Mouse (Mus musculus) lung, embryonic 14.5 days (tissue): ENCODE measurements at regions not wholly inside any gene's neighbourhood (a gene's known extent, or its start where the extent isn't known, plus 50 kb on each side); places are given as distances from the start of the nearest gene placed in this dataset.
"Not testable (repeated sequence)": the region's sequence is repeated elsewhere in the genome, so short reads cannot be mapped to it uniquely, and the experiment has no call there.

ENCODE experiments used
- ATAC-seq: fragments of 200-750 bp; cut with Nextera tagmentation; 2 replicates; pipeline ENCODE4 v1.8.0; 2017; ENCODE audit warnings: mild to moderate bottlenecking, moderate TSS enrichment, moderate library complexity; ENCODE audit not compliant: insufficient read depth
- DNase-seq: peaks from one replicate; pipeline ENCODE4 v3.0.0-alpha.2; 2015
- H3K27ac ChIP-seq: fragments of 300-500 bp; sonication (generic); 2 replicates; pipeline ENCODE4 v1.5.1; 2014; ENCODE audit warnings: low read depth, mild to moderate bottlenecking, moderate library complexity
- H3K27me3 ChIP-seq: fragments of 300-500 bp; sonication (generic); 2 replicates; pipeline ENCODE4 v1.6.1; 2014; ENCODE audit warnings: low read length, control low read depth; ENCODE audit not compliant: insufficient read depth
- H3K36me3 ChIP-seq: fragments of 300-500 bp; sonication (generic); 2 replicates; pipeline ENCODE4 v1.6.1; 2014; ENCODE audit warnings: control low read depth; ENCODE audit not compliant: insufficient read depth
- H3K4me1 ChIP-seq: fragments of 300-500 bp; sonication (generic); 2 replicates; pipeline ENCODE4 v1.6.1; 2014; ENCODE audit warnings: antibody characterized with exemption, control low read depth; ENCODE audit not compliant: insufficient read depth
- H3K4me2 ChIP-seq: fragments of 300-500 bp; sonication (generic); 2 replicates; pipeline ENCODE4 v1.6.1; 2014; ENCODE audit warnings: mild to moderate bottlenecking
- H3K4me3 ChIP-seq: fragments of 300-500 bp; sonication (generic); 2 replicates; pipeline ENCODE4 v1.5.1; 2014; ENCODE audit warnings: low read depth, low read length
- H3K9ac ChIP-seq: fragments of 300-500 bp; sonication (generic); 2 replicates; pipeline ENCODE4 v1.6.1; 2014
- H3K9me3 ChIP-seq: fragments of 300-500 bp; sonication (generic); 2 replicates; pipeline ENCODE4 v1.6.1; 2016; ENCODE audit warnings: low read depth, low read length, control low read depth
- CTCF ChIP-seq: IDR thresholded peaks from 2 replicates; pipeline ENCODE4 v1.5.1; 2016; ENCODE audit warnings: antibody characterized with exemption, low read depth
- WGBS: fragments of 180-500 bp; shearing (Covaris S2); extraction: QIAGEN DNeasy Blood & Tissue Kit; methylation state at CpG from one replicate; pipeline ENCODE4 v1.1.7; 2014; 5-methylcytosine and 5-hydroxymethylcytosine counted together

GRCm38 (mm10) chr16:77743838-77744237 lies 141.9 kb upstream of the Gm11146 start:
- no peaks in the 10 kb centered on the region for H3K9me3 ChIP-seq
- H3K4me3 ChIP-seq: no peak overlapping the region
- no peaks in the 10 kb centered on the region for H3K36me3 ChIP-seq
- DNase-seq (no peak), ATAC-seq (no peak)
- no peaks in the 10 kb centered on the region for H3K4me1 ChIP-seq
- no peak overlapping the region for H3K9ac ChIP-seq
- 85% methylated on average over 6 of the region's 6 CpGs for WGBS
- H3K27ac ChIP-seq: no peak overlapping the region
- TF ChIP-seq CTCF: no peak
- no peak overlapping the region for H3K4me2 ChIP-seq
- no peaks in the 10 kb centered on the region for H3K27me3 ChIP-seq

- Histone ChIP-seq H3K4me2 (no peak overlapping the region), H3K9me3 (no peaks in the 10 kb centered on the region), H3K9ac (no peak overlapping the region), H3K4me1 (no peaks in the 10 kb centered on the region), H3K4me3 (no peak overlapping the region), H3K27ac (no peak overlapping the region), H3K36me3 (no peaks in the 10 kb centered on the region), H3K27me3 (no peaks in the 10 kb centered on the region)
- no peak for TF ChIP-seq CTCF
- ATAC-seq (no peak), DNase-seq (peak; percentile 17)
- WGBS: 53% methylated on average over 1 of the region's 1 CpGs
Measured at GRCm38 (mm10) chr16:77738821-77739220, 136.9 kb upstream of the Gm11146 start.

GRCm38 (mm10) chr16:77719377-77719776 lies 117.5 kb upstream of the Gm11146 start:
- DNase-seq (no peak), ATAC-seq (no peak)
- H3K9me3 ChIP-seq: peaks cover 4% of the 10 kb centered on the region; the same call in 1 of the 2 replicates
- no peaks in the 10 kb centered on the region for H3K4me1 ChIP-seq
- no peak overlapping the region for H3K4me3 ChIP-seq
- no peak overlapping the region for H3K4me2 ChIP-seq
- no peak overlapping the region for H3K9ac ChIP-seq
- no peak for TF ChIP-seq CTCF
- no peak overlapping the region for H3K27ac ChIP-seq
- no peaks in the 10 kb centered on the region for H3K36me3 ChIP-seq
- H3K27me3 ChIP-seq: no peaks in the 10 kb centered on the region
- 83% methylated on average over 2 of the region's 2 CpGs for WGBS

- not testable (repeated sequence) for ATAC-seq
Measured at GRCm38 (mm10) chr16:77717766-77718165, 115.9 kb upstream of the Gm11146 start.

GRCm38 (mm10) chr16:77704726-77705125 lies 102.8 kb upstream of the Gm11146 start:
- WGBS: 68% methylated on average over 6 of the region's 6 CpGs
- TF ChIP-seq CTCF: no peak

More at GRCm38 (mm10) chr16:77717766-77718165, 115.9 kb upstream of the Gm11146 start:
- H3K27ac ChIP-seq, H3K27me3 ChIP-seq, H3K4me1 ChIP-seq, H3K9me3 ChIP-seq, H3K4me2 ChIP-seq, H3K36me3 ChIP-seq, H3K9ac ChIP-seq, DNase-seq, H3K4me3 ChIP-seq: not testable (repeated sequence)
- 77% methylated on average over 3 of the region's 3 CpGs for WGBS

GRCm38 (mm10) chr16:77695443-77695842 lies 93.5 kb upstream of the Gm11146 start:
- no peak for TF ChIP-seq CTCF
- no peak overlapping the region for H3K9ac ChIP-seq

More at GRCm38 (mm10) chr16:77704726-77705125, 102.8 kb upstream of the Gm11146 start:
- ATAC-seq (no peak), DNase-seq (peak; percentile 13)
- no peak overlapping the region for H3K4me3 ChIP-seq
- H3K27me3 ChIP-seq: no peaks in the 10 kb centered on the region
- no peaks in the 10 kb centered on the region for H3K36me3 ChIP-seq
- no peak overlapping the region for H3K4me2 ChIP-seq
- no peaks in the 10 kb centered on the region for H3K4me1 ChIP-seq
- H3K9me3 ChIP-seq: no peaks in the 10 kb centered on the region
- H3K27ac ChIP-seq: no peak overlapping the region
- no peak overlapping the region for H3K9ac ChIP-seq

GRCm38 (mm10) chr16:77687056-77687839 lies 85.4 kb upstream of the Gm11146 start:
- Histone ChIP-seq H3K4me3 (no peak overlapping the region), H3K27ac (no peak overlapping the region), H3K27me3 (no peaks in the 10 kb centered on the region), H3K36me3 (no peaks in the 10 kb centered on the region), H3K9ac (no peak overlapping the region), H3K9me3 (no peaks in the 10 kb centered on the region), H3K4me2 (no peak overlapping the region), H3K4me1 (no peaks in the 10 kb centered on the region)
- no peak for TF ChIP-seq CTCF
- no peak for ATAC-seq
- 78% methylated on average over 4 of the region's 4 CpGs for WGBS
- DNase-seq: no peak

More at GRCm38 (mm10) chr16:77695443-77695842, 93.5 kb upstream of the Gm11146 start:
- ATAC-seq (no peak), DNase-seq (no peak)
- H3K4me2 ChIP-seq: no peak overlapping the region
- 74% methylated on average over 1 of the region's 1 CpGs for WGBS
- no peaks in the 10 kb centered on the region for H3K9me3 ChIP-seq
- no peaks in the 10 kb centered on the region for H3K36me3 ChIP-seq
- no peaks in the 10 kb centered on the region for H3K4me1 ChIP-seq
- H3K27me3 ChIP-seq: no peaks in the 10 kb centered on the region
- H3K4me3 ChIP-seq: no peak overlapping the region
- no peak overlapping the region for H3K27ac ChIP-seq
